Mouse (Mus musculus): ENCODE measurements around the gene Sp8. TPM values are rescaled to one million over a fixed set of nuclear protein-coding genes. Genes with fewer than 3 reads are reported as not detected.

Sp8 gene
- polyA plus RNA-seq, 1 experiment = not detected

DNA sequence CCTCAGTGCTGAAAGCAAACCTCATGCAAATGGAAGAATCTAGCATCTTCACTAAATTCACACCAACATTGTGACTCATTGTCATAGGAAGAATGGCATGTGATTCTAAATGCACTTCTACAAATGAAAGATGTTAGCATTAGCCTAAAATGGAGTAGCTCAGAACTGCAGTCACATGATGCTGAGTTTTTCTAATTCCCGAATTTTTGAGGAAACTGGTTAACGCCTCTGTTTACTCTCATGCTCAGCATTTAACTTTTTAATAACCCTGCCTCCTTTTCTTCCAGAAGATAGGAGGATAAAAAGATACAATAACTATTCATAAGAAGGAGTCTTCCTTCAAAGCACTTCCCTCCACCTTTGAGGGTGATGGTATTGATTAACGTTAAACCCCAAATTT lies 1.3 kb upstream of the Sp8 start:
- no peak for TF ChIP-seq GATA1 (IDR thresholded peaks at IDR 0.05; ENCODE audit: low read length)

DNA sequence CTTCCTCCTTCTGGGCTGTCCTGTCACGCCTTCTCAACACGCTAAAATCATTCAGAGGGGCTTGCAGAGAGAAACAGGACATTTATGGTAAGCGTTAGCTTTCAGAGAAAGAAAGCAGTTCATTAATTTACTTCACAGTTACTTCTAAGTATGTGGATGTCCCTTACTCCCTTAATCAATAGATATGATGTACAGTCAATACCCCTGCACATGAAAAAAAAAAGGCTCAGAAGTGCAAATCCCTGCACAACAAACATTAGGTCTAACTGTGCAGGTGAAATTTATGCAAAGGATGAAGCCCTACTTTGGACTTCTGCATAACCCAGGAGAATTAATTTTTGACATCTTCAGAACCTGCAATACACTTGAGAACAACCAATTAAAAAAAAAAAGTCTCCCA lies 778 bp upstream of the Sp8 start:
- no peak for TF ChIP-seq GATA1 (IDR thresholded peaks at IDR 0.05; ENCODE audit: low read length)

DNA sequence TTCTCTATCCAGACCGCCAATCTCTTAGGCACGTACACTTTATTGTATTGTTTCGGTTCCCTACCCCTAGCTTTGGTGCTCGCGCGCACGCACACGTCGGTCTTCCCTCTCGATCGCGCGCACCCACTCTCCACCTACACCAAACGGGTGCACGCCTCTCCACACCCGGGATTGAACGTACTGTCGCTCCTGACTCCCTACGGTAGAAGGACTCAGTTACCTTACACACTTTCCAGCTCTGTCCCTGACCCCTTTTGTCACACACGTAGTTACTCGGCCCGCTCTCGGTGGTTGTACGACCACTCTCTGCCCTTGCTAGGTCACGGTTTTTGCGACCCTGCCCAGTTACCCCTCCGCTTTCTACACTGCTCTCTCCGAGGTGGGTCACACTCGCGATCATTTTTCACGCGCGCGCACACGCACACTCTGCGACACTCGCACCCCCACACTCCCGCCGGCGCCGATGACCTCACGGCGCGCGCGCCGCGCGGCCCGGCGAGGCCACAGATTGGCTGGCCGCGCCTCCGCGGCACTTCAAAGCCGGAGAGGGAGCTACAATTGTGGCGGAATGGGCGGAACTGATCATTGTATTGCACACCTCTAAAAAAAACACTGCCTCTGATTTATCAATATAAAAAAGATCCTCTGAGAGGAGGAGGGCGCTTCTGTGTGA lies 656 bp downstream of the Sp8 start:
- TF ChIP-seq GATA1 (IDR thresholded peaks at IDR 0.05; ENCODE audit: low read length) = no peak

DNA sequence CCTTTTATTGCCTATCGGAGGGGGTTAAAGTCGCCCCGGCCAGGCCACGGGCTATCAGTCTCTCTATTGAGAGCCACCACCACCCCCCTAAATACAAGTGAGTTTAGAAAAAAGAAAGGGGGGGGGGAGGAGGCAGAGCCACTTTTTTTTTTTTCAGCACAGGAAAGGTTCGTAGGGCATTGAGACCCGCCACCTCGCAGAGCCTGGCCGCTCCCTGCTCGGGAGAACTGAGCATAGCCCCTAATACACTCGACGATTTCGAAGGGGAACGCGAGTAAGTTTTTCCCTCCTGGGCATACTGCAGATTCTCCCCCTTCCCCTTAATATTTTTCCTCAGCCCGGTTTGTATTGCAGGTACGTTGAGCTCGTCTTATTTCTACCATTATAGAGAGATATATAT lies 1.3 kb downstream of the Sp8 start:
- no peak for TF ChIP-seq GATA1 (IDR thresholded peaks at IDR 0.05; ENCODE audit: low read length)

DNA sequence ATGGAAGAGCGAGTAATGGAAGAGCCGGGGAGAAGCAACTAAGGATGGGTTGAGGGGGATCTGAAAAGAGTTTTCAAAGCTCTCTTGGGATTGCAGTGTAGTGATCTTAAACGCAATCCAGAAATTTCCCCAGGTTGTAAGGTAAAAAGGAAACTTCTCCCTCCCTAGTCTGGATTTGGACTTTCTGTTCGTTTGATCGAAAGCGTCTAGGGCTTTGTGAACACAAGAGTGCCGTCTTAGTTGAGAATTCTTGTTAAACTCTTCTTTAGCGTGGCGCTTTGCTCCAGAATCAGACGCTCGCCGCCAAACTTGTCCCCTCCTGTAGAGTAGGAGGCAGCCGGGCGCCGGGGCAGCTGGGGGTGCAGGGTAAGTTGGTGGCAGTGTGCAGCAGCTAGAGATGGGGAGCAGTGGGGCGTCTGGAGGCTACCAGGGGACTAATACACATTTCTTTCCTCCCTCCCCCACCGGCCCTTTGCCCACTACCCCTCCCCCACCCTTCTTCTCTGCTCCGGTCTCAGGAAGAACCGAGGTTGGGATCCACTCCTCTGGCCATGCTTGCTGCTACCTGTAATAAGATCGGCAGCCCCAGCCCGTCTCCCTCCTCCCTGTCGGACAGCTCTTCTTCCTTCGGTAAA lies 1.8 kb downstream of the Sp8 start:
- no peak for TF ChIP-seq GATA1 (IDR thresholded peaks at IDR 0.05; ENCODE audit: low read length)

DNA sequence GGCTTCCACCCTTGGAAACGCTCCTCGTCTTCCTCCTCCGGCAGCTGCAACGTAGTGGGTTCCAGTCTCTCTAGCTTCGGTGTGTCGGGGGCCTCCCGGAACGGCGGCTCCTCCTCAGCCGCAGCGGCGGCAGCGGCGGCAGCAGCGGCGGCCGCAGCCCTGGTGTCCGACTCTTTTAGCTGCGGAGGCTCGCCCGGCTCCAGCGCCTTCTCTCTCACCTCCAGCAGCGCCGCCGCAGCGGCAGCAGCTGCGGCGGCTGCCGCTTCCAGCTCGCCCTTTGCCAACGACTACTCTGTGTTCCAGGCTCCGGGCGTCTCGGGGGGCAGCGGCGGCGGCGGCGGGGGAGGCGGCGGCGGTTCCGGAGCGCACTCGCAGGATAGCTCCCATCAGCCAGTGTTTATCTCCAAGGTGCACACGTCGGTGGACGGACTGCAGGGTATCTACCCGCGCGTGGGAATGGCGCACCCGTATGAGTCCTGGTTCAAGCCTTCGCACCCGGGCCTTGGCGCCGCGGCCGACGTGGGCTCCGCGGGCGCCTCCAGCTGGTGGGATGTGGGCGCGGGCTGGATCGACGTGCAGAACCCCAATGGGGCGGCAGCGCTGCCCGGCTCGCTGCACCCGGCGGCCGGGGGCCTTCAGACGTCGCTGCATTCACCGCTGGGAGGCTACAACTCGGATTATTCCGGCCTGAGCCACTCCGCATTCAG lies 2.5 kb downstream of the Sp8 start:
- no peak for TF ChIP-seq GATA1 (IDR thresholded peaks at IDR 0.05; ENCODE audit: low read length)

DNA sequence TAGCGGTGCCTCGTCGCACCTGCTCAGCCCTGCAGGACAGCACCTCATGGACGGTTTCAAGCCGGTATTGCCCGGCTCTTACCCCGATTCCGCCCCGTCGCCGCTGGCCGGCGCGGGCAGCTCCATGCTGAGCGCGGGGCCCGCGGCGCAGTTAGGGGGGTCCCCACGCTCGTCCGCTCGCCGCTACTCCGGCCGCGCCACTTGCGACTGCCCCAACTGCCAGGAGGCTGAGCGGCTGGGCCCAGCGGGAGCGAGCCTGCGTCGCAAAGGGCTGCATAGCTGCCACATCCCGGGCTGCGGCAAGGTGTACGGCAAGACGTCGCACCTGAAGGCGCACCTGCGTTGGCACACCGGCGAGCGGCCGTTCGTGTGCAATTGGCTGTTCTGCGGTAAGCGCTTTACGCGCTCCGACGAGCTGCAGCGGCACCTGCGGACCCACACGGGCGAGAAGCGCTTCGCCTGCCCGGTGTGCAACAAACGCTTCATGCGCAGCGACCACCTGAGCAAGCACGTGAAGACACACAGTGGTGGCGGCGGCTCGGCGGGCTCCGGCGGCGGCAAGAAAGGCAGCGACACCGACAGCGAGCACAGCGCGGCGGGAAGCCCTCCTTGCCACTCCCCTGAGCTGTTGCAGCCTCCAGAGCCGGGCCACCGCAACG lies 3.2 kb downstream of the Sp8 start:
- no peak for TF ChIP-seq GATA1 (IDR thresholded peaks at IDR 0.05; ENCODE audit: low read length)

DNA sequence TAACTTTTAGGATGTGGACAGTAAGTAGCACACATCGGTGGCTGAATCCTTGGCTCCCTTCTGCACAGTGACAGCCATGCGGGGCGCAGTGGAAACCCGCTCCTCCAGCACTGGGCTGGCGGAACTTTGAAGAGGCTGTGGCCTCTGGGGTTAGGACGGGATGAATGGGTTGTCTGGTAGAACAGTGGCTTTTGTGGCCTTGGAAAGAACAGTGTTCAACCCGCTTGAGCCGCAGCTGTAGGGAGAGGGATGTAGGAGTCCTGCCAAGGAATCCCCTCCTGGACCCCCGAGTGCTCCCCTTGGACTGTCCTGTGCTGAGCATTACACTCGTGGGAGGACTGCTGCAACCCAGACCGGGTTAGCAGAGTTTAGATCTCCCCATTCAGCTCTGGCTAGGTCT lies 3.9 kb downstream of the Sp8 start:
- no peak for TF ChIP-seq GATA1 (IDR thresholded peaks at IDR 0.05; ENCODE audit: low read length)

DNA sequence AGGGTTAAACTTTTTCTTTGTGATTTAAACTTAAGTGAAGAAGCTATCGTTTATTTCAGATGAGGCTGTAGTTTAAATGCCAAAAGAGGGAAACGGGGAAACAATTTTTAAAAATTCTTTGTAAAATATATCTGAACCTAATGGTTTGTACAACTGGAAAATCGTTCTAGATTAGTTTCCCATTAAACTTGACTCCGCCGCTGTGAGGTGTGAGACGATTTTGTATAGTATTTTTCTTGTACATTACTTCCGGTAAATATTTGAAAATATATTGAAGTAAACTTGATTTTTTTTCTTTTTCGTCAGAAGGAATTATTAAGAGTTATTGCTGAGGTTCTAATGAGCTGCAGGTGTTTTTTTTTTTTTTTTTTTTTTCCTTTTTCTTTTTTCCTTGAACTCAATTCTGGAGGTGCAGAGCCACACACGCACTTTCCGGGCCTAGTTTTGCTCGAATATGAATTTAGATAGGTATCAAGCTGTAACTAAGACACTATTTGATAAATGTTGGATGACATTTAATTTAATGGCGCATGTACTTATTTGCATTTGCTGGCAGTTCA lies 4.8 kb downstream of the Sp8 start:
- no peak for TF ChIP-seq GATA1 (IDR thresholded peaks at IDR 0.05; ENCODE audit: low read length)

DNA sequence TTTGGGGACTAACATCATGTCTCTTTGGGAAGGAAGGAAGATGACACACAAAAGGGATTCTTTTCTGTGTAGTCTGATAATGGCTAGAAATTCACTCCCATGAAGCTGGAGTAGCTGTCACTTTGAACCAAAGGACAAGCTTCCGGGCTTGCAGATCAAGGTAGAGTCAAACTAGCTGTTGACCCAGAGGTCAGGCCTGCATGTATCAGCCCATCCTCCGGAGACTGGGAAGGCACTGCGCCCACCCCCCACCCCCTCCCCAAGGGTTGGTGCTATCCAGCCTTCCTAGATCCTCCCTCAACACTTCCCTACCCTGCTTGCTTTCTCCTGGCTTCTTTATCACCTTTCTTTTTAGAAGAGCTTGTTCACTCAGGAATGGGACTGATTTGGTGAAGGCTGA lies 7.2 kb downstream of the Sp8 start:
- TF ChIP-seq GATA1 (IDR thresholded peaks at IDR 0.05; ENCODE audit: low read length) = no peak

DNA sequence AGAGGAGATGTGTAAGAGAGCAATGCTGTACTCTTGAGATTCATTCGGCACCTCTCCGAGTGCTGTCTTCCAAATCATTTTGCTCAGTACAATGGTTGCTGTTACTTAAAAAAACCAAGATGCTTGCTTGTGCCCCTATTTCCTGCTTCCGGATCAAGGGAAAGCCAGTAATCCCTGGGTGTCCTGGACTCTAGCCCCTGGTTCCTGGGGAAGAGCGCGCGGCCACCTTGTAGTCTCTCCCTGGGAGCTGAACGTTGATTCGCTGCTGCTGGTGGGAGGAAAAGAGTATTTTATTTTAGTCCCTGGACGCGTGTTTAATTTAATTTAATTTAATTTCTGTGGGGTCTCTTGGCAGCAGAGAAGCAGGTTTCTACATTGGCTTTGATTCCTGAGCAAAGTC lies 8.3 kb downstream of the Sp8 start:
- TF ChIP-seq GATA1 (IDR thresholded peaks at IDR 0.05; ENCODE audit: low read length) = no peak

DNA sequence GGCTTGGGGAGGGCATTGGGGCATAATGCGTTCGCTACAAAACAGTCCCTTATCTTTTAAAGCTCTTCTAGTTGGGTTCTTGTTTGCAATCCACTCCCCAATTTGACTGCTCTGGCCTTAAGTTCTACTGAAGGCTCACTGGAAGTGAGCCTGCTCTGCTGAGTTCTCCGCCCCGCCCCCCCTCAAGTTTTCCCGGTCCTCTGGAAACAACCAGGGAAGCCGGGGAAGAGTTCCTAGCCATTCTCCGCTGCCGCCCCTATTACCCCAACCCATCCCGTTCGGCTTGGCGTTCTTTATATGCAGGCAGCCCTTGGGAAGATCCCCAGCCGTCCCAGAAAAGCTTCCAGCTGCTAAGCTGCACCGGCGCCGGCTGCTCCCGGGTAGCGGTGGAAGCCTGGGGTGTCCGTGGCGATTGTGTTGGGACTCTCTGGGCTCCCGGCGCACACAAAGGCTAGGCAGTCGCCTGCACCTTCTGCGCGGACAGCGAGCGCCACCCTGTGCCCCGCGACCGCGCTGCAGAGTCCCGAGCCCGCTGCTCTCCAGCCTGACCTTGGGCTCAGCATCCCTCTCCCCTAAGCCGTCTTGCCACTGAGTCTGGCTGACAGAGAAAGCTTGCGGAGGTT lies 8.8 kb downstream of the Sp8 start:
- TF ChIP-seq GATA1 (IDR thresholded peaks at IDR 0.05; ENCODE audit: low read length) = no peak

DNA sequence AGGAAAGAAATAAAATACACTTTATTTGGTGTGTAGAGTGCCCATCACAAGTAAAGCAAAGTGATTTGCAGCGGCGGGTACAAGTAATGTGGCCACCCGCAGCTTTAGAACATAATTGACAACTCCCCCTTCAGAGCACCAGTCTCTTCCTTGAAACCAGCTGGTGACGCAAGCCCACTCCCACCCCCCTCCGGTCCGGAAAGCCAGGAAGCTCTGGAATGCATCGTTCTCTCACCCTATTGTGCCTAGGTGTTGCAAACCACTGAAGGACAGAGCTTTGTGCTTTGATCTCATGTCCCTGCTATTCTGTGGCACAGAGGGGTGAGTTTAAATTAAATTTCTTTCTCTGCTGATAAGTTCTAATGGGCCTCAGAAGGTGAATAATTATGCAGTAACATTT lies 10.0 kb downstream of the Sp8 start:
- TF ChIP-seq GATA1 (IDR thresholded peaks at IDR 0.05; ENCODE audit: low read length) = no peak

DNA sequence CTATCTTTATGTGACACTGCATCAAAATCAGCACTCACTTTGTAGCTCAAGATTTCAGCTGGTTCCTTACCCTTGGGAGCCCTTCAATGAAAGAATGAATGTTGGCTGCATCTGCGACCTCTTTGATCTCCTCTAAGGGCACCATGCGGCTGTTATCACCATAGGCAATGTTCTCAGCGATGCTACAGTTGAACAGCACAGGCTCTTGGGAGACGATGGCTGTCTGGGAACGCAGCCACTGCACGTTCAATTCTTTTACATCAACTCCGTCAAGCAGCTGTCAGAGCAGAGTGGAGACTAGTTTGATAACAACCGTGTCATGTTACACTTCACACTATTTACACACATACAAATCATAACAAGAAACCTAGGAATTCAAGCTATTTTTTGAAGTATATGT lies 26.5 kb downstream of the Sp8 start:
- no peak for TF ChIP-seq GATA1 (IDR thresholded peaks at IDR 0.05; ENCODE audit: low read length)

DNA sequence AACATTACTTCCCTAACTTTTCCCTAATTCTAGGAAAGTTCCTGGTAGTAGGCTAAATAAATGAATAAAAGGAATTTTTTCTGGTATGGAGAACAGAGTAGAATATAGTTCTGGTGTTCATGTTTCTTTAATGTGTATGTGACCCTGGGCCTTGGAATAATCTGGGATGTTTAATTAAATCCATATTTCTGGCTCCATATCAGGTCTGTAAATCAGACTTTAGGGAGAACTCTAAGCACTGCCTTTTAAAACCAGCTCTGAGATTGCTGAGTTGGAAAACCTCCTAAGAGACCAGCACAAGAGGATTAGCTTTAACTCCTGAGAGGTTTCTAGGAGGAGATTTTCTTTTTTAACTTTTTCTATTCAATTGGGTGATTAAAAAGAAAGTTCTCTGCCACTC lies 36.7 kb downstream of the Sp8 start:
- TF ChIP-seq GATA1 (IDR thresholded peaks at IDR 0.05; ENCODE audit: low read length) = no peak

DNA sequence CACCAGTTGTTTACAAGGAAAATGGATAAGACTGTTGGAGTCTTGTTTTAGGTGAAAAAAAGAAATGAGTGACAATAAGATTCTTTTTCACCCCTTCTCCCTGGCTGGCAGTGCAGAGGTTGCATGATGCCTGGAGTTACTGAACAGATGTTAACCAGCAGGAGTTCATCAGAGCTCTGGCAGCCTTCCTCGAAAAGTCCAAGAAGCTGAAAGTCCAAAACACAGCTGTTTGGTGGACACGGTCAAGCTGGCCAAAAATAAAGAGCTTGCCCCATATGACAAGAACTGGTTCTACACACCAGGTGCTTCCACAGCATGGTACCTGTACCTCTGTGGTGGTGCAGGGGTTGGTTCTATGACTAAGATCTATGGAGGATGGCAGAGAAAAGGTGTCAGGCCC lies 41.8 kb downstream of the Sp8 start:
- no peak for TF ChIP-seq GATA1 (IDR thresholded peaks at IDR 0.05; ENCODE audit: low read length)

Other genes starting within 250 kb of the Sp8 start
- gene Abcb5, start 120.1 kb downstream of the Sp8 start, polyA plus RNA-seq (2012) = not detected in 2 replicates

Measured in G1E-ER4 (cell line).